Mouse (Mus musculus) cerebellum, postnatal 14 days (tissue): ENCODE measurements around the gene Cntfr.

Source experiments
- DNase-seq, 2 experiments: peaks; one replicate each; pipeline ENCODE4 v3.0.0; 2021; ENCODE audit warnings: mixed read lengths in 2 of 2

The Cntfr gene

GRCm38 (mm10) chr4:41641199-41641822 is 55.6 kb downstream of the Cntfr start:
- DNase-seq, result no peak

DNA sequence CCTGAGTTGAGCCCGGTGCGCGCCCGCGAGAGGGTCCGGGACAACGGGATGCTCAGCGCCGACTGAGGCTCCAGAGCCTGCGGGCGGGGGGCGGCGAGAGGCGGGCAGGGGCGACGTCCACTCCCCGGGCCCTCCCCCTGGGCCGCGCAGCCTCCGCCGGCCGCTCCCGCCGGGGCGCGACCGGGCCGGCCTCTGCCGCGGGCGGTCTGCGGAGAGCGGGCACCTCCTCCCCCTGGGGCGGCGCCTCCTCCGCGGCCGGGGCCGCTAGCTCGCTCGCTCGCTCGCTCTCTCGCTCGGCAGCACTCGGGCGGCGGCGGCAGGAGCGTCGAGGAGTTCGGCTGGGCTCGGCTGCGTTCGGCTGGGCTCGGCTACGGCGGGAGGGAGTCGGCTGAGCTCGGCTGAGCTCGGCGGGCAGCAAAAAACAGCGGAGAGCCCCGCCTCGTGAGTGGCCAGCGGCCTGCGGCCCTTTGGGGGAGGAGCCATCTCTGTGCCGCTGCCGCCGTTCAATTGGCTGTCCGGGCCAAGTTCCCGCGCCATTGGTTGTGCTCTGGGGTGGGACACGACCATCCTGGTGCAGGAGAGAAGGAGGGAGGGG is 56.9 kb downstream of the Cntfr start, which contains the start of gene Enho:
Gene Enho (minus strand): TSS at position 412 of the 595 bp plus-strand sequence.
- DNase-seq, result peak; percentile 99

GRCm38 (mm10) chr4:41639214-41639841 is 57.6 kb downstream of the Cntfr start:
- DNase-seq, result peak; percentile 48 to 62

DNA sequence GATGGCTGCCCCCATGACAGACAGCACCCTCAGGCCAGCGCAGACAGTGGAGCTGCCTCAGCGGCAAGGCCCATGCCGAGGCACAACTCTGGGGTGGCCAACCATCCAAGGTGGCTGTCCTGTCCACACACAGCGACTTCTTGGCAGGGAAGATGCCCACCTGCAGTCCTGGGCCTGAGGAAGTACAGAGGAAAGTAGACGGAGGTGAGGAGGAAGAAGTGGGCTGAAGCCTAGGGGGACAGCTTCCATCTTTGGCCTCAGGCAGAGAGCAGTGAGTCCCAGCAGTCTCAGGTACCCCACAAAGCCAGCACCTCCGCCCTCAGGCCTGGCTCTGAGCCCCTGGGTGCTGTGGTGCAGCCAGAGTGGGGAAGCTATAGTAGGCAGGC is 58.1 kb downstream of the Cntfr start:
- DNase-seq, result peak in 1 of 2 experiments; percentile 44

DNA sequence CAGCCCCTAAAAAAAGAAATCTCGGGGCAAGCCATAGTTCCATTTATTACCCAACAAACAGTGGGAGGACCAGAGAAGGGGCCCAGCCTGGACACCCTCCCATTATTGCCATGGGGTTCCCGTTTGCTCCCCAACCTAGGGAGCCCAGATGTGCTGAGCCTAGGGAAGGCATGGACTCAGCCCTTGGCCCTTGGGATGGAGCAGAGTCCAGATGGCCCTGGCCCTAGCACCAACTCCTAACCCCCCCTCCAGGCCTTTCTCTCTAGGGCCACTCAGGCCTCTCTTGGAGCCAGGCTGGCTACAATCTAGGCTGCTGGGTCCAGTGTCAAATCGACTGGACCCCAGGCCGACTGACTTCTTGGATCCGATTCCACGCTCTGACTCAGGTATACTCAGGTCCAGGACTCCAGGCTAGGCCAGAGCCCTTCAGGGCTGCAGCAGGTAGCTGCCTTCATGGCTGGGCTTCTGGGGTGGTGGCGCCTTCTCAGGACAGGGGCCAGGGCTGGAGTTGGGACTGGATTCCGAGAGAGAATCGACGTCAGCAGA is 58.6 kb downstream of the Cntfr start:
- no peak for DNase-seq

GRCm38 (mm10) chr4:41636882-41637635 is 59.8 kb downstream of the Cntfr start:
- DNase-seq, result peak; percentile 85 to 91

GRCm38 (mm10) chr4:41636366-41636765 is 60.5 kb downstream of the Cntfr start:
- no peak for DNase-seq

GRCm38 (mm10) chr4:41635906-41636305 is 61.0 kb downstream of the Cntfr start:
- DNase-seq, result peak in 1 of 2 experiments; percentile 54

- no peak for DNase-seq
Measured at GRCm38 (mm10) chr4:41635224-41635623, 61.7 kb downstream of the Cntfr start.

DNA sequence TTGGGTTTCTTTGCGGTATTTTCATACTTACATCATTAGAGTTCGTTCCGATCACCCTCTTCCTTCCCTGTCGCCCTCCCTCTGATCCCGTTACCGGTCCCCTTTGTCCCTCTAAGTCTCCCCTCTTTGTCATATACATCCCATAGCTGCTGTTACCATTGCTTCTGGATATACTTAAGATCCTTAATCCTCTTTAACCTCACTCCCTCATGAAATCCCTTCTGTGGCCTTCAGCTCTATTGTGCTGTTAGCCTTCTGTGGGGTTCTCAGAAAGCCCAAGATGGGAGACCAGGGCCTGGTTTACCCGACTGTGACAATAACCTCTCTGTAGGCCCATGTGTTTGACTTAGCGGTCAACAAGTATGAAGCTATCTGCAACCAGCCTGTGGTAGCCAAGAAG is 62.3 kb downstream of the Cntfr start:
- no peak for DNase-seq

- DNase-seq, result no peak
Measured at GRCm38 (mm10) chr4:41633001-41633400, 63.9 kb downstream of the Cntfr start.

- peak; percentile 50 to 67 for DNase-seq
Measured at GRCm38 (mm10) chr4:41631390-41631789, 65.5 kb downstream of the Cntfr start.

DNA sequence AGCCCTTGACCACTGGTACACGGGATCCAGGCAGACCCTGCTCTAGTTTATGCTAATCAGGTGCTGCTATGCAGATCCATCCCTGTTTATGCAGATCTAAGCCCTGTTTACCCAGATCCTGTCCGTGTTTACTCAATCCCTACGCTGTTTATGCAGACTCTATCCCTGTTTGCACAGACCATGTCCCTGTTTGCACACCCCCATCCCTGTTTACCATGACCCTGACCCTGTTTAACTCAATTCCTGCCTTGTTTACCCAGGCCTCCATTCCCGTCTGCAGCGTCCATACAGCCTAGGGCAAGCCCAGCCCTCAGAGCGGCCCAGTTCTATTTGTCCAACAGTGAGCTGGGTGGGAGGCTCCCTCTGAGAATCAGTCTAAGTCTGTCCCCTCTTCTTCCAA is 66.7 kb downstream of the Cntfr start:
- DNase-seq, result no peak

- no peak for DNase-seq
Measured at GRCm38 (mm10) chr4:41628202-41628927, 68.5 kb downstream of the Cntfr start.

GRCm38 (mm10) chr4:41622071-41622470 is 74.8 kb downstream of the Cntfr start:
- peak; percentile 72 to 74 for DNase-seq

- peak; percentile 91 to 92 for DNase-seq
Measured at GRCm38 (mm10) chr4:41618916-41619746, 77.8 kb downstream of the Cntfr start.

DNA sequence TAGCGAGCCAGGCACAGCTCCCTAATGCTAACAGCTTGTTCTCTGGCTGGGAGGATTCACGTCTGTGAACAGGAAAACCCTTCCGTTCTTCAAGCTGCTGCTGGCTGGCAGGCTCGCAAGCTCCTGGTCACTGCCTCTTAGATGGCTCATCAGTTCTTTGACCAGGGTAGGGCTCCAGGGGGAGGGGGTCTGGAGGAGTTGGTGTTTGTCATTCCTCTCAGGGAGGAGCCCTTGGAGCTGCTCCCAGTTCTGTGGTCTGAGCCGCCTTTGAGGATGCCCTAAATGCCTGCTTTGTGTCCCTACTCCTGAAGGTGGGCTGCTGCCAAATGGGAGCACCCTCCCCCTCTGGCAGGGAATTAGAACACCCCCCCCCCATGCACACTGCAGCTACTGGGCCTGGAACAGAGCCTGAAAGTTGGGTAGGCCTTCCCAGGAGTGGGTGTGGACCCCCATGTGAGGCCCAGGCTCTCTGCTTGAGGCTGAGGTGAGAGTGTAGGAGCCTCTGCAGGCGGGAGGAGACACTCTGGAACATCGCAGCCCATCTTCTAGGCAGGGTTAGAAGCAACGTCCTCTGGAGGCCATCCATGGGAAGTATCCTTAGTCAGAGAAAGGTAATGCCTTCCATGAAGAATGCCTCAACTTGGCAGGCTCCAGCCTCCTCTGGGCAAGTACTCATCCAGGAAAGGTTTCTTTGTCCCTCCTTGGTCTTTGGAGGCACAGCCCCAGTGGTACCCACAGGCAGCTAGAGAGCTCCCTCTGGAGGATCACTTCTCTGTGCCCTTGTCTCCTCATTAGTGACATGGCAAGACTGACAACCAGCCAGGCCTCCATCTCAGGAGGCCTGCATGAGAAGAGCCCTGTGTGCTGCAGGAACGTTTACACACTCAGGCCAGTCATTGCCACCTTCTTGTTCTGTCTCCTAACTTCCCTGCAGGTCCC is 81.0 kb downstream of the Cntfr start:
- DNase-seq, result peak; percentile 66 to 77

DNA sequence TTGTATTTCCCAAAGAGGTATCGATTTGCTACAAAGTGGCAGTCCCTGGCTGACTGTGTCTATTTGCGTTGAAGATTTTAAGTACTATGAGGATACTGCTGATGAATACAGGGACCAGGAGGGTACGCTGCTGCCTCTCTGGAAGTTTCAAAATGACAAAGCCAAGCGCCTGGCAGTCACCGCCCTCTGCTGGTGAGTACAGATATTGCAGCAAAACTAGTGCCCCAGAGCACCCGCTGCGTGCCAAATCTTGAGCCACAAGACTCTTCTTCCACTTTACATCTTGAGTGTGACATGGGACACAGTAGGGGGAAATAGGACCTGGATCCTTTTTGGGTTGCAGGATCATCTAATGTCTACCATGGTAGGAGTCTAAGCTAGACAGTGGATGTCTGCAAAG is 82.7 kb downstream of the Cntfr start:
- peak; percentile 93 to 95 for DNase-seq

- peak; percentile 54 to 56 for DNase-seq
Measured at GRCm38 (mm10) chr4:41612166-41612565, 84.7 kb downstream of the Cntfr start.

GRCm38 (mm10) chr4:41610594-41610980 is 86.3 kb downstream of the Cntfr start:
- peak; percentile 56 to 66 for DNase-seq
